Mouse (Mus musculus): ENCODE results near the gene BC005624. TPM values are rescaled to one million over a fixed set of nuclear protein-coding genes. Genes with fewer than 3 reads are reported as not detected.
"Not testable (repeated sequence)": the region's sequence is repeated elsewhere in the genome, so short reads cannot be mapped to it uniquely, and the experiment has no call there.

BC005624 gene
- total RNA-seq, 2 experiments from 2014 or later, result 63.9 to 66.9 TPM

- intact Hi-C loops (cut with DNase I), result loop anchor here (5.0 to 10.0 kb wide), 2 partner anchors 138 to 496 kb away; no protein-coding TSS in a partner anchor
- DNase-seq (ENCODE audit: low spot score in 2 of 2), result no peak
Observed at GRCm38 (mm10) chr2:30933032-30933431, 49.0 kb downstream of the BC005624 start.

- no peak for DNase-seq (ENCODE audit: low spot score in 2 of 2)
- intact Hi-C loops (cut with DNase I), result loop anchor here (5.0 to 10.0 kb wide), 2 partner anchors 137 to 495 kb away; no protein-coding TSS in a partner anchor
Observed at GRCm38 (mm10) chr2:30931922-30932321, 50.1 kb downstream of the BC005624 start.

GRCm38 (mm10) chr2:30930846-30931245 lies 51.2 kb downstream of the BC005624 start:
- intact Hi-C loops (cut with DNase I), result loop anchor here (5.0 to 10.0 kb wide), 2 partner anchors 136 to 494 kb away; no protein-coding TSS in a partner anchor

GRCm38 (mm10) chr2:30929483-30930045 lies 52.4 kb downstream of the BC005624 start, which contains the start of gene Ptges:
Gene Ptges (minus strand): TSS chr2:30929863.
- intact Hi-C loops (cut with DNase I), result loop anchor here (5.0 to 10.0 kb wide), 3 partner anchors 102 to 492 kb away; no protein-coding TSS in a partner anchor
- DNase-seq (ENCODE audit: low spot score in 2 of 2), result peak; percentile 73 to 76

More at GRCm38 (mm10) chr2:30930846-30931245, 51.2 kb downstream of the BC005624 start:
- DNase-seq (ENCODE audit: low spot score in 2 of 2), result not testable (repeated sequence)

GRCm38 (mm10) chr2:30928893-30929482 lies 53.0 kb downstream of the BC005624 start:
- intact Hi-C loops (cut with DNase I), result loop anchor here (5.0 kb wide), 1 partner anchor 102 kb away; no protein-coding TSS in a partner anchor
- peak in 1 of 2 experiments; percentile 14 for DNase-seq (ENCODE audit: low spot score in 2 of 2)

GRCm38 (mm10) chr2:30927844-30928628 lies 54.0 kb downstream of the BC005624 start:
- peak; percentile 65 to 77 for DNase-seq (ENCODE audit: low spot score in 2 of 2)
- intact Hi-C loops (cut with DNase I), result loop anchor here (5.0 kb wide), 1 partner anchor 101 kb away; no protein-coding TSS in a partner anchor

GRCm38 (mm10) chr2:30927151-30927781 lies 54.7 kb downstream of the BC005624 start:
- intact Hi-C loops (cut with DNase I), result loop anchor here (5.0 kb wide), 1 partner anchor 100 kb away; no protein-coding TSS in a partner anchor
- DNase-seq (ENCODE audit: low spot score in 2 of 2), result no peak

- intact Hi-C loops (cut with DNase I), result loop anchor here (5.0 kb wide), 1 partner anchor 99 kb away; no protein-coding TSS in a partner anchor
- DNase-seq (ENCODE audit: low spot score in 2 of 2), result no peak
Observed at GRCm38 (mm10) chr2:30926381-30926780, 55.6 kb downstream of the BC005624 start.

GRCm38 (mm10) chr2:30925181-30925580 lies 56.8 kb downstream of the BC005624 start:
- intact Hi-C loops (cut with DNase I), result loop anchor here (5.0 kb wide), 1 partner anchor 98 kb away; no protein-coding TSS in a partner anchor
- no peak for DNase-seq (ENCODE audit: low spot score in 2 of 2)

- no peak for DNase-seq (ENCODE audit: low spot score in 2 of 2)
- intact Hi-C loops (cut with DNase I), result no loop called here
Observed at GRCm38 (mm10) chr2:30923099-30923498, 58.9 kb downstream of the BC005624 start.

Other genes starting within 250 kb of the BC005624 start
- 1 to 10 TPM; 6.7 to 8.5 TPM for gene 1700001O22Rik, start 178.5 kb downstream of the BC005624 start, total RNA-seq (2021)
- gene Ntmt1, start 174.4 kb downstream of the BC005624 start, total RNA-seq (2021), result 10 to 100 TPM; 35.4 to 36.3 TPM
- gene Asb6, start 151.9 kb downstream of the BC005624 start, total RNA-seq (2021), result 10 to 100 TPM; 36.1 to 39.8 TPM
- 1 to 10 TPM; 1.0 to 2.8 TPM for gene Prrx2, start 147.2 kb downstream of the BC005624 start, total RNA-seq (2021)
- 1 to 10 TPM; 4.9 to 5.0 TPM for gene Ptges, start 52.3 kb downstream of the BC005624 start, total RNA-seq (2021)
- gene Tor1b, start 29.2 kb downstream of the BC005624 start, total RNA-seq (2021), result 10 to 100 TPM; 28.4 to 31.8 TPM
- gene Tor1a, start 14.3 kb downstream of the BC005624 start, total RNA-seq (2021), result 10 to 100 TPM; 36.7 to 46.5 TPM
- gene Usp20, start 78 bp upstream of the BC005624 start, total RNA-seq (2021), result 10 to 100 TPM; 74.1 to 80.2 TPM
- gene Fnbp1, start 159.8 kb upstream of the BC005624 start, total RNA-seq (2021), result 10 to 100 TPM; 86.5 to 94.8 TPM
- 10 to 100 TPM; 43.4 to 54.4 TPM for gene Gpr107, start 170.1 kb upstream of the BC005624 start, total RNA-seq (2021)